Mouse (Mus musculus) left cerebral cortex, postnatal 10 days (tissue): ENCODE data around the gene Lsm3. TPM values are rescaled to one million over a fixed set of nuclear protein-coding genes. Genes with fewer than 3 reads are reported as not detected.
A peak's percentile ranks its signal among the peaks of the same experiment; 100 is the strongest.
"Not testable (repeated sequence)": the region's sequence is repeated elsewhere in the genome, so short reads cannot be mapped to it uniquely, and the experiment has no call there.

Experiments
- DNase-seq, 2 experiments: peaks; one replicate each; pipeline ENCODE4 v3.0.0; 2021 to 2022; ENCODE audit warnings: low spot score in 2 of 2, mixed read lengths in 1 of 2; ENCODE audit errors: extremely low spot score in 1 of 2
- intact Hi-C: fragments of 180-260 bp; cut with DNase I; formaldehyde crosslinking; loops from one replicate; pipeline ENCODE4 v1.15.1; 2025
- total RNA-seq, 2 experiments: library from RNA; stranded (reverse); gene quantifications; 2 replicates each; pipeline ENCODE4 v1.2.3; 2021

Gene Lsm3
- 10 to 100 TPM; 44.2 to 49.7 TPM for total RNA-seq

DNA sequence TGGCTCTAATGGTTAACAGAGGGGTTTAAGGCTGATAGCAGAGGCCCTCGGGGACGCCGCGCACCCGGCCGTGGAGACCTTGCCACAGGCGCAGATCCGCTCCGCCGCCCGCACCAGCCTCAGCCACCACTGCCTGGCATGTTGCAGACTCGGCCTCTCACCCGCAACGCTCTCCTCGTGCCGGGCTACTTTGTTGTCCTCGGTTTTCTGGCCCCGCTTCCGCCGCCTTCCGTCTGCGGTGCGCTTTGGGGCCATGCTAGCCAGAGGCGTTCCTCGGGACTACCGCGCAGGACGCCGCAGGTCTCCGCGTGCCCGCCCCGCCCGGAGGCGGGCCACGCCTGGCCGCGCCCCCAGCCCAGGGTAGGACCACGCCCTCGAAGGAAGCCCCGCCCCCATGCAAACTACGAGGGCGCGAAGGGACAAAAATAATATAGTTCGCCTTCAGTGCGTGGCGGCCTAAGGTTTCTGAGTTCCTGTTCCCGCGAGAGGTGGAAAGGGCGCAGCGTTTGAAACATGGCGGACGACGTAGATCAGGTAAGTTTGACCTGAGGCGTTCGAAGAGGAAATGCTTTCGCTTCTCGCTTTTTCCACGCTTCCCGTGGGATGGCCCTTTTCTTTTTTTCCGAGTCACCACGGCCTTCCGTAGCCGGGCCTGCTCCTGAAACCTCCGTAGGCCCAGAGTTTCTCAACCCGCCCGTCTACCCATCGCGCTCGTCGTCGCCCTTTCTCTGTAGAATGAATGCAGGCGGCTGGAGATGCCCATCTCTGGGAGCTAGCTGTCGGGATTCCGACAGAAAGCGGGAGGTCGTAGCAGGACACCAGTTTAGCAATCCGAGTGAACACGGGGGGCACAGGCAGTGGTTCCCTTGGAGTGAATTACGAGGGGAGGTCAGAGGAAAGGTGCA lies at the start of gene Lsm3, which contains the start of gene Xpc:
Gene Lsm3, plus strand, starts transcription at position 384 of the 905 bp plus-strand sequence.
Gene Xpc, minus strand, starts transcription at position 344 of the 905 bp plus-strand sequence.
- peak; percentile 97 for DNase-seq
- intact Hi-C loops, result no loop called here

DNA sequence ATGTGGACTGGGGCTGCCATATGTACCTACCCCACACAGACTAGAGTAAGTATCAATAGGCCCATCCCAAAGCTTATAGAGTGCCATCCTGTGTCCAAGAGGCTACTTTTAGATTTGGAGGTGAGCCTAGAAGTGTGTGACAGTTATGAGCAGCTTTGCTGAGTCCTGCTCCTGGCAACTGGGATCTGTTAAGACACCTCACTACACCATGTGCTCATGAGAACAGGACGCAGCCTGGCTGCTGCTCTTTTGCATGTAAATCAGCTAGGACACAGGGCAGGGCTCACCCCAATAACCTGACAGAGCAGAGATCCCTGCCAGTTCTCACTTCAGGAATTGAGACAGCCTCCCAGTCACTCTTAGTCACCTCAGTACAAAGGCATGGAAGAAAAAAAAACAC lies 48.6 kb upstream of the Lsm3 start:
- intact Hi-C loops, result no loop called here
- DNase-seq, result no peak

DNA sequence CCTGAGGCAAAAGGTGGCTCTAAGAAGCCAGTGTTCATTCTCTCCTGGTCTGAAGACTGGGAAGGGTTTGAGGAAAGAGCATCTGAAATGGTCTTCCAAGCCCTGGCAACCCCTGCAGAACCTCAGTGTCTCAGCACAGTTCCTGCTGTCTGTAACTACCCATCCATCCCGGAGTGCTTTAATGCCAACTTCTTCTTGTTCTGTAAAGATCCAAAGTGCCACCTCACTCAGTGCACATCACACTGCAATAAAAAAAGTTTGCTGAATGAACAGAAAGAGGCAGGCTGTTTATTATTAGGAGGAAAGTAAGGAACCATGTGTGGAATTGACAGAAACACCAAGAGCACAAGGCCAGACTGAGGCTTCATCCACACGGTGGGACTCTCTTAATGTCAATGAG lies 45.0 kb upstream of the Lsm3 start:
- no peak for DNase-seq
- intact Hi-C loops, result no loop called here

DNA sequence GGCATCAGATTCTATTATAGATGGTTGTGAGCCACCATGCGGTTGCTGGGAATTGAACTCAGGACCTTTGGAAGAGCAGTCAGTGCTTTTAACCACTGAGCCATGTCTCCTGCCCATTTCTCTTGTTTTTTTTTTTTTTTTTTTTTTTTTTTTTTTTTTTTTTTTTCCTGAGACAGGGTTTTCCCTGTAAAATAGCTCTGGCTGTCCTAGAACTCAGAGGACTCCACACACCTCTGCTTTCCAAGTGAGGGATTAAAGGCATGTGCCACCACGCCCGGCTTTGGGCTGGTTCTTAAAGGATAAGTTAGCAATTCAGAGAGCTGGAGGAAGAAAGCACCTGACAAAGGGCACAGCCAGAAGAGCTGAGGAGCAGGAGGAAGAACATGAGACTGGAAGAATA lies 44.3 kb upstream of the Lsm3 start:
- DNase-seq, intact Hi-C loops: not testable (repeated sequence)

DNA sequence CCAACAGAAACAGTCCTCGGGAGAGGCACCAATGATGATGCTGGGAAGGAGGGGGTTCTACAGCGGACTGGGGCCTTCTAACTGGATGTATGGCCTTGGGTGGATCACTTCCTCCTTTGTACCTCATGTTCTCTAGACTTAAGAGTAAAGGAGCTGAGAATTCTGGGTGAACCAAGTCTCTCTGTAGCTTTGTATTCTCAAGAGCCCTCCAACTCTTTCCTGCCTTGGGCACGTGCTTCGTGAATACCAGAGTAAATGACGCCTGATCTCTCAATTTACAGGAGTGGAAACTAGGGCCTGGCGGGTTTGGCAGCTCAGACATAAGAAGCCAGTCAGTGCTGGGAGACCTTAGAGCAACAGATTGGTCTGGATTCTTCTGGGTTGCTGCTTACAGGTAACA lies 43.4 kb upstream of the Lsm3 start:
- intact Hi-C loops, result no loop called here
- no peak for DNase-seq

DNA sequence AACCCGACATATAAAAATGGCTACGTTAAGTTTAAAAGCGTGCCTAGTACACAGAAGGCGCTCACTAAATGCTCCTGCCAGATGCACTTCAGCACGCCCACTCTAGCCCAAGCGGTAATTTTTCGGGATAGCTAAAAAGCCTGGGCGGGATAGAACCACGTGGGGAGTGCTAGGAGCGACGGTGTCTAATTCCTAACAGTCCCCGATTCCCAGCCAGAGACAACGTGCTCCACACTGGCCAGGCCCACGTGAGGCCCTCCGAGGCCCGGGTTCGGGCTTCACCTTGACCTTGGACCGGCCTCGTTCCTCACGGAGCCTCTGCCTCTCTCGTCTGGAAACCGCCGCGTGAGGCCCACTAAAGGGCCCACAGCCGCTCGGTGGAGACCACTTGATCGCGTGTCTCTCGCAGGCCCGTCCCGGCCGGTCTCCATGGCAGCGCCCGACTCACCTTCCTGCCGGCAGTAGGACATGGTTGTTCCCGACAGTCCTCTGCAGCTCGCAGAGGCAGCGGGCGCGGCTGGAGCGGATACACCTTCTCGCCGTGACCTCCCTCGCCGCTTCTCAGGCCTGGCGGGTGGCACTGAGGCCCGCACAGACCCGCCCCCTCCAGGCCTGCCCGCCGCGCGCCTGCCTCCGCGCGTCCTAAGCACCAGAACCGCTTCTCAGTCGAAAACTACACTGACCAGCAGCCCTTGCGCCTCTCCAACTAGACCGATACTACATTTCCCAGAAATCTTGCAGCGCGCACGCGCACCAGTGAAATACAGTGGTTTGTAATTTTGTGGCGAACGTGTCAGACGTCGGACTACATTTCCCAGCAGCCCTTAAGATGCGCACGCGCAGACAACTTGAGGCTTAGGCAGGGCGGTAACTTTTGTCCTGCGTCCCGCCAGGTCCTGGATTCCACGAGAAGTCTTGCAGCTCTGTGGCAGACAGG lies 42.6 kb upstream of the Lsm3 start, which contains the start of the genes Chchd4 and Tmem43:
Gene Chchd4, minus strand, starts transcription at position 679 of the 937 bp plus-strand sequence.
Gene Tmem43, plus strand, starts transcription at position 836 of the 937 bp plus-strand sequence.
- intact Hi-C loops, result no loop called here
- peak; percentile 98 to 99 for DNase-seq

DNA sequence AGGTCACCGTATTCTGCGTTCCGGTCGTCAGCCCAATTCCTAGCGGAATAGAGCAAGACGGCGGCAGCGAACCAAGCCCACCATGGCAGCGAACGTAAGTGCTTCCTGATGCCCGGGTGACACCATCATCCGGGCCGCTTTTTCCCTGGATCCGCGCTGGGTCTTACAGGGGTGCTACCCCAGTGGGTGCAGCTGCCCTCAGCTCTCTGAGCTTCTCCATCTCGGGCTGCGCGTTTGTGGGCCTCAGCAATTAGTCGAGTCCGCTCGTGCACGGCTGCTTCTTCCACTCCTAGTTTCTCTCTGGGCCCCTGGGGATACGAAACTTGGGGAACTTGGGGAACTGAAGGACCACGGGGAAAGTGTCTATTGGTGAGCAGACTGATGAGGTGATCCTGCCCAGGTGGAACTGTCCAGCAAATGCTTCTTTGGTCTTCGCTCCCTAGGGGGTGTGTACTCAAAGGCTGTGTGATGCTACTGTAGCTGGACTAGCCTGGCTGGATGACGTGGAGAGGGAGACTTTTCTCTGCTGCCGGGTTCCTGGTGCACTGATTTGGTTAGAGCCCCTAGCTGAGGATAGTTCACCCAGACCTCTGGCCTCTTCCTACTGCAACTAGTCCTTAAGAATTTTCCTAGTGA lies 41.8 kb upstream of the Lsm3 start:
- DNase-seq, result no peak
- intact Hi-C loops, result no loop called here

DNA sequence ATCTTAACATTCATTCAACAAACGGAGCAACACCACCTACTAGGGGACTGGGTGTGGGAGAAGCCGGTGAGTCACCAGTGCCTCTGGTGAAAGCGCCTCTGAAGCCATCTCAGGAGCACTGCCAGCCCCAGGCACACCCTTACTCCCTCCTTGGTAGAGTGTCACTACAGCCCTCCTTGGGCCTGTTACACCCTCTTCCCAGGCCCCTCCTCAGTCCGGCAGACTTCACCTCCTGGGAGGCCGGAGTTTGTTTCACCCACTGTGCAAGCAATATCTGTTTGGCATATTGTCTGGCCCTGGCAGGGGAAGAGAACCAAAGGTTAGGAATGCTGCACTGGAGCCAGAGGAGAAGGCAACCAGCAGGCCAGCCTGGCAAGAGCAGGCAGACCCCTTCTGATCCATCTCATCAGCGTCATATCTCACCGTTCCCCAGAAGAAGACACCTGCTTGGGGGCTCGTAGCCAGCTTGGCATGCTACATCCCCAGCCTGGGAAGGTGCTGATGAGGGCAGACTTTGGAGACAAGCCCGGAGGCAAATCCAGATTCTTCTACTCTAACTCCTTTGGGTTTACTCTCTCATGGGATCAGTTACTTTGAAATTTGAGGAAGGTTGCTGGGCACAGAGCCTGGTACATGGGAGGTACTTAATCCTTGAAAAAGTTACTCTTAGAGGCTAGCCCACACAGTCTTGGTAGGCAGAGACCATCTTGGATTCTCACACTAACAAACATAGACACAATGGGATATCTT lies 41.1 kb upstream of the Lsm3 start:
- no peak for DNase-seq
- intact Hi-C loops, result no loop called here

DNA sequence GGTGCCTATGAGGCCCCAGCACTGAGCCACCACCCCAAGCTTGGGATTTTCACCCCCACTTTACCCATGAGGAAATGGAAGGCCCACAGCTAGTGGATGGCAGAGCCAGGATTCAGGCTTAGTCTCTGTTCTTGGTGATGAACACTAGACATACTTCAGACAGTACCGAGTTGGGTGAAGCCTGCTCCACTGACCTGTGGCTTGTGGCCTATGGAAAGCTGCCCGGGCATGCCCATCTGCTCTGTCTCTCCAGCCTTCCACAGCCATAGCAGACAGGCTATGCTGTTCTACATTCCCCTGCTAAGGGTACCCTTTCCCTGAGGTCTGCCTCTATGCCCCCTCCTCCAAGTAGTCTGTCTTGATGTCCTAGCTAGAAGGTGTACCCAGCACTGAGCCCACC lies 39.2 kb upstream of the Lsm3 start:
- intact Hi-C loops, result no loop called here
- DNase-seq, result no peak

DNA sequence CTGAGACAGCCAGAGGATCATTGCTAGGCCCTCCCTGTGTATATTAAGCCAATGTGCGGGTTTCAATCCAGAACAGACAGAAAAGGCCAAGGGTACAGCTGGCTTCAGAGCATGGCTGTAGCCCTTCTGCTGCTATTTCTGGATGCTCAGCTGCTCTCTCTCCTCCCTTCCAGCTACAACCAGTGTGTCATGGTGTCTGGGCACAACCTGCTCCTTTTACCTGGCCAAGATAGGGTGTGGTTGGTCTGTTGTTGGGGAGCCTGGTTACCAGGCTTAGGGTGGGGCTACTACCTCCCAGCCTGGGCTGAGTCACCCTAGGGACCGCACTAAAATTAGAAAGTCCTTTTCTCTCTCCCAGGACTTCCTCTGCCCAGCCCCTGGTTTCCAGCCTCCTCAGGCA lies 32.4 kb upstream of the Lsm3 start:
- no peak for DNase-seq

DNA sequence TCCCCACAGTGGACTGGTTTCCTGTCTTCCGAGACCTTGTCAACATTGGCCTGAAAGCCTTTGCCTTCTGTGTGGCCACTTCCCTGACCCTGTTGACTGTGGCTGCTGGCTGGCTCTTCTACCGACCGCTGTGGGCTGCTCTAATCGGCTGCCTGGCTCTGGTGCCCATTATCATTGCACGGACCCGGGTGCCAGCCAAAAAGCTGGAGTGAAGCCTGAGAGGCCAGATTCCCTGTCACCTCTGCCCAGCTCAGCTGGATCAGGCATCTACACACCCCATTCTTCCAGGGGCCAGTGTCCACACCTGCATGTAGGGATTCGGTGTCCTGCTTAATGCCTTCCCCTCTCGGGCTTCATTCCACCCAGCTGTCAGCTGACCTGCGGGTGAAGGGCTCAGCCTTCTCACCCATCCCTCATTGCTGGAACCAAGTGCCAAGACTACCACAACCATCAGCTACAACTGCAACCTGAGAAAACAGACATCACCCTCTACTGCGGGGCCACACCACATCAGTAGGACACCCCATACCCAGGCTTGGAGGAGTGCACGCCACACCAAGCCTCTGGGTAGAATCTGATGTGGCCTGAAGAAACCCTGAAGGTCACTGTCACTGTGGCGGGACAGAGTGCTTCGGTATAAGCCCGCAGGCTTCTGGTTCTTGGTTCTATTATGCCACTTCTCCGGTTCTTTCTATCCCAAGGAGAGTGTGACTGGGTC lies 28.8 kb upstream of the Lsm3 start:
- DNase-seq, result no peak
- intact Hi-C loops, result no loop called here

More for the DNA sequence above, 32.4 kb upstream of the Lsm3 start:
- intact Hi-C loops, result no loop called here

DNA sequence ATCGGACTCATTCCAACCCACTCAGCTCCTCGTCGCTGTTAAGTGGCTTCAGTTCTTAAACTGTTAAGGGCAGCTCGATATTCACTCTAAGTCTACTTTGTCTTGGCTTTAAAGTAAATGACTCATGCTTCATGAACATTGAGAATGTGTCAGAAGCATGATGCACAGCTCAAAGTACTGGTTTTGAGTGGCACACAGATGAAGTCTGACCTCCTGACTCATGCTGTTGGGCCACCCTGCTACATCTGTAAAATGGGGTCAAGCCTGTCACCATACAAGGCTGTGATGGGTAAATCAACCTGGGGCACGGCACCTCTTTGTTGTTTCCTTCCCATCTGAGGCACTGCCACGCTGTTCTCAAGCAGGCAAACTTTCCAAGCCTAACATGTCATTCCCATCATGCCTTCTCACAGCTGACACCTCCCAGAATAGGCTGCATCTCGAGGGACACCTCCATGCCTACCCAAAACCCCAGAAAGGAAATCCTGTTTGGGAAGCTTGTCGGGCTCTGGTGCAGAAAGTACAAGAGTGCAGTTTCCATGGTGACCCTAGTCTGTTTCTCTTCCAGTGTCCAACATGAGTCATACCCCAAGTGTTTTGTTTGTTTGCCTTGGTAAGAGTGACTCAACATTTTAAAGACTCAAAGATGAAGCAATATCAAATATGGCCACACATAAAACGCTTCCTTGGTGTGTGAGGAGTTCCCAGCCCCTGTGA lies 27.1 kb upstream of the Lsm3 start:
- DNase-seq, result no peak
- intact Hi-C loops, result no loop called here

DNA sequence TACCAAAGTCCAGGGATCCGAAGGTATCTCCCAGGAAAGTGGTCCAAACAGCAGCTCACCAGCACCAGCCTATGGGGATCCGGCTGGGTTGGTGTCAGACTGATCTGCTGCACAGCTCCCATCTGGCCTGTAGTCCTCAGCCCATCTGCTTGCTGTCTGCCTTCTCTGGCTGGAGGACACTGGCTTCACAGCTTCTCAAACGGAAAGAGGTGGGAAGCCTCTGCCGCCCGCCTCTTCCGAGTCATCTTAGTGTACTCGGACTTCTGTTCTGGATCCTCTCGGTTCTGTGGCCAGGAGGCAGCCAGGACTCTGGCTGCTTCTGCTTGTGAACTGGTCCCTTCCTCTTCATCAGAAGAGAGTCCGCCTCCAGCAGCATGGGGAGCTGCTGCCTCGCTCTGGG lies 25.9 kb upstream of the Lsm3 start:
- intact Hi-C loops, result no loop called here
- DNase-seq, result no peak

DNA sequence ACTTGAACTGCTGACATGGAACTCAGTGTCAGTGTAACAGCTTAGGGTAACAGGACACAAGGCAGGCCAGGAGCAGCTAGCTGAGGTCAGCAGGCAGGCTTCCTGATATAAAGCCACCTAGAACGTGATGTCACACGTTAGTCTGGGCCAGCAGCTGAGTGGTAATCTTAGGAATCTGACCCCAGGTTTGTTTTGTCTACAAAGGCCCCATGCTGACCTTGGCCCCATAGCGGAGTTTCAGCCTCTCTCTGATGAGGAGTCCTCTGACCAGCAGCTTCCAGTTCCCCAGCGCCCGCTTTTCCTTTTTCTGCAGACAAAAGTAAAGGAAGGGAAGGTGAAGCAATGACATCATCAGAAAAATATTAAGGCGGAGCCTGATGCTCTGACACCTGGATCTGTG lies 24.7 kb upstream of the Lsm3 start:
- DNase-seq, result no peak
- intact Hi-C loops, result no loop called here

DNA sequence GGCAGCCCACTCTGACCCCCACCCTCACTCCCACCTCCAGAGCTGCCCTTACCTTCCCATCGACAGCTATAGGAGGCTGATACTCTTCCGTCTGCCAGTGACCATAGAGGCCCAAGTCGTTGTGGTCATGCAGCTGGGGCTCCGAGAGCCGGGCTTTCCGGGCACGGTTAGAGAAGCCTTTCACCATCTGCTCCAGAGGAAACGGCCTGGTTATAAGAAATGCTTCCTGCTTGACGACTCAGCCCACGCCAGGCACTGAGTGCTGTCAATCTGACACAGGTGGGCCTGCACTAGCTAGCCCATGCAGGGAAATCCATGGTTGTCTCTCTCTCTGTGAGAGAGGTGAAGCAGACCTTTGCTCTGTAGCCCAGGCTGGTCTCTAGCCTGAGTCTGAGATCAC lies 22.7 kb upstream of the Lsm3 start:
- intact Hi-C loops, result no loop called here
- no peak for DNase-seq

DNA sequence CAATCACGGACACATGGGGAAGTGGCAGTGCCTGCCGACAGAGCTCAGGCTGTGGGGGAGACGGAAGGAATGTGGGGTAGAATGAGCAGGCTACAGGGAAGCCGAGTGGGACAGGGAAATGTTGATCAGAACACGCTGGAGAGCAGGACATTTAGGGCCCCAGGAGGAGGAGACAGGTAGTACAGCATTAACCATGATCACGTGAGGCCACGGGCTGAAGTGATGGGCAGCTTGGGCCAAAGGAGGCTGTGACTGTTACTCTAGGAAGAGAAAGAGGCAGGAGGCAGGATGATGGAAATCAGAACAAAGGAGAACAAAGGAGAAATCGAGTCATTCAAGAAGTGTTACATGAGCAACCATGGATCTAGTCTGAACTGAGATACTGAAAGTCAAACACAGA lies 21.2 kb upstream of the Lsm3 start:
- intact Hi-C loops, result no loop called here

DNA sequence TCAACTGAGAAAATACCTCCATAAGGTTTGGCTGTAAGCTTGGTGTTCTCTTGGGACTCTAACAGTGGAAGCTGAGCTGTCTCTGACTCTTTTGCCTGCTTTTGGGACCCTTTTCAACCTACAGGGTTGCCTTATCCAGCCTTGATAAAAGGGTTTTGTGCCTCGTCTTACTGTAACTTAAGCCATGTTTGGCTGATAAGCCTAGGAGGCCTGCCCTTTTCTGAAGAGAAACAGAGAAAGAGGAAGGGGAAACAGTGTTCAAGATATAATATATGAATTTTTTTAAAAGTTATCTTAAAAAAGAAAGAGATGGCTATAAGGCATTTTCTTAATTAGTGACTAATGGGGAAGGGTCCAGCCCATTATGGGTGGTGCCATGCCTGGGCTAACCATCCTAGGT lies 12.4 kb upstream of the Lsm3 start:
- DNase-seq, result no peak
- intact Hi-C loops, result no loop called here

More for the DNA sequence above, 21.2 kb upstream of the Lsm3 start:
- no peak for DNase-seq
